Mouse (Mus musculus): ENCODE data around the gene Amigo3.
A peak's percentile ranks its signal among the peaks of the same experiment; 100 is the strongest.

Gene Amigo3

GRCm38 (mm10) chr9:108052411-108052810 lies 548 bp upstream of the Amigo3 start:
- DNase-seq (ENCODE audit: low spot score) = no peak

DNA sequence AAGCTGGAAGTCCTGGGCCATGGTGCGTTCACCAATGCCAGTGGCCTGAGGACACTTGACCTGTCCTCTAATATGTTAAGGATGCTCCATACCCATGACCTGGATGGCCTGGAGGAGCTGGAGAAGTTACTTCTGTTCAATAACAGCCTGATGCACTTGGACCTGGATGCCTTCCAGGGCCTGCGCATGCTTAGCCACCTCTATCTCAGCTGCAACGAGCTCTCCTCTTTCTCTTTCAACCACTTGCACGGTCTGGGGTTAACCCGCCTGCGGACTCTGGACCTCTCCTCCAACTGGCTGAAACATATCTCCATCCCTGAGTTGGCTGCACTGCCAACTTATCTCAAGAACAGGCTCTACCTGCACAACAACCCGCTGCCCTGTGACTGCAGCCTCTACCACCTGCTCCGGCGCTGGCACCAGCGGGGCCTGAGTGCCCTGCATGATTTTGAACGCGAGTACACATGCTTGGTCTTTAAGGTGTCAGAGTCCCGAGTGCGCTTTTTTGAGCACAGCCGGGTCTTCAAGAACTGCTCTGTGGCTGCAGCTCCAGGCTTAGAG lies 786 bp downstream of the Amigo3 start:
- DNase-seq (ENCODE audit: low spot score) = no peak

GRCm38 (mm10) chr9:108054331-108055040 lies 1.5 kb downstream of the Amigo3 start:
- DNase-seq (ENCODE audit: low spot score) = no peak

DNA sequence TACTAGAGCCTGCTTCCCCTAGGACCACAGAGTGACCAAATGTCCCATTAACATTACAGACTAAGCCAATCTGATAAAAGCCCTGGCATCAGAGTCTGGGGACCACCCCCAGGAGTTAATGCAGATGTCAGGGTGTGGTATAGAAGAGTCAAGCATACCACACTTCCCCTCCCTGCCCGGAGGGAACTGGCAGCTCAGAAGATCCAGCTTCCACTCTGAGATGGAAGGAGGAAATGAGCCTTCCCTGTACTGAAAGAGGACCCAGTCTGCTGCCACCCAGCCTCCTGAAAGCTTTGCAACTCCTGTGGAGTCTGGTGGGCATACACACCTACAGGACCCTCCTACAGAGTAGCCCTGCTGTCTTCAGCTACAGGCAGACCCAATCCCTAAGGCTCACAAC lies 2.1 kb downstream of the Amigo3 start:
- no peak for DNase-seq (ENCODE audit: low spot score)

DNA sequence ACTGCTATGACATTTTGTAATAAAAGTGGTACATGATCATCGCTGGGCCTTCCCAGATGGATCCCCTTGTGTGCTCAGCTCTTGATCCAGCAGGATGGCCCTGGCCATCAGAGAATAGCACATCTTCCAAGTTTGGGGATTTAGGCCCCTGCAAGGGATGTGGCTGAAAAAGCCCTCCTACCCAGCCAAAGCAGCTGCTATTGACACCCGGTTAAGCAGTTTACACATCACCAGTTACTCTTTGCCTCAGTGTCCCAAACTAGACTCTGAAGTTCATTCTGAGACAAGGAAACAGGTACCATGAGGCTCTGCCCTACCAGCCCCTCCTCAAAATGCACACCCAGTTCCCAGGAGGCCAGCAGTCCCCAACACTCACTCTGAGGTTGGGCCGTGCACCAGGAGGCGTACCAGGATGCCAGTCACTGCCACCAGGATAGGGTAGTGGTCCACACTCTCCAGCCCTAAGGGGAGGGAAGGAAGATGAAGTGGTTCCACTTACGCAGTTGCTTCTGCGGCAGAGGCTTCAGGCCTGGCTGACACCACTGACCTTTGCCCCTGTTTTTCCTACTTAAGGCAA lies 2.8 kb downstream of the Amigo3 start:
- no peak for DNase-seq (ENCODE audit: low spot score)

GRCm38 (mm10) chr9:108056361-108057261 lies 3.7 kb downstream of the Amigo3 start:
- DNase-seq (ENCODE audit: low spot score) = no peak

DNA sequence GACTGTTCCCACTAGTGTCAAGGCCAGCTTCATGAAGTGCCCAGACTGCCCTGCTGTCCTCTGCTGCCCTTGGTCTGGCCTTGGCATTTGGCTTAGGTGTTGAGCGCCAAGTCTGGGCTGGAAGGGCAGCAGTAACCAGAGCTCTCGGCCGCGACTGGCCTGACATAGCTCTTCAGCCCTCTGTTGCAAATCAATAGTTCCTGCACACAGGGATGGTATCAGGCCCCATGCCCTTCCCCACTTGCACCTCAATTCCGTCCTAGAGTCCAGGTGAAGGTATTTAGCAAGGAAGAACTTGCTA lies 4.3 kb downstream of the Amigo3 start:
- DNase-seq (ENCODE audit: low spot score) = no peak

- no peak for DNase-seq (ENCODE audit: low spot score)
Observed at GRCm38 (mm10) chr9:108058291-108058690, 5.3 kb downstream of the Amigo3 start.

DNA sequence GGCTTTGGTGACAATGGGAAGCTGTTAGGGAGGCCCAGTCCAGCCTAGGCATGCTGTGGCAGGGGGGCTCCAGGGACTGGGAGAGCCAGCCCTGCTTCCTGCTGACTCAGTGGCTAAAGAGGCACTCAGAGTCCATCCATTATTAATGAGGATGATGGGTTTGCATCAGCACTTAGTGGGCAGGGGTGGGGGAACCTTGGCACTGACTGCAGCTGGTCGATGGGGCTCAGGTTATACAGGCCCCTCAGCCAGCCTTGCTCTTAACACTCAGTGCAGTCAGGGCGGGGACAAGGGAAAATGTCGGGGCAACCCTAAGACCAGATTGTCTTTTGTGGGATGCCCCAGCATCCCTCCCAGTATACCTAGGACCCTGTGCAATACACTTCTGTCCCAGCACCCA lies 9.2 kb downstream of the Amigo3 start:
- DNase-seq (ENCODE audit: low spot score) = no peak

DNA sequence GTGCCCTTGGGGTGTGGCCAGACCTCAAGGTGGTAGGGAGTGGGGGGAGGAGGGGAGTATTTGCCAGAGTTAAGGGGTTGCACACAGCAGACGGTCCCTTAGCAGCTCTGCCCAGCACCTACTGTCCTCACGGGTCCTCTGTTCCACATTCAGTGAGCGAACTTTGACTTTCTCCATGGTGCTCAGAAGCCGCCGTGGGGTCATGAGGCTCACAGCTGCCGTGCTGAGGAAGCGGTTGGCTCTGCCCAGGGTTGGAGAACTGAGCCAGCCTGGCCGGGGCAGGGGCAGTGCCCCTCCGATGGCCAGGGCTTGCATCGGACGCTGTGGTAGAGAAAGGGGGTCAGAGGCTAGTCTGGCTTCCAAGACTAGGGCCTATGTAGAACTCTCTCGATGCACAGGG lies 10.4 kb downstream of the Amigo3 start:
- no peak for DNase-seq (ENCODE audit: low spot score)

DNA sequence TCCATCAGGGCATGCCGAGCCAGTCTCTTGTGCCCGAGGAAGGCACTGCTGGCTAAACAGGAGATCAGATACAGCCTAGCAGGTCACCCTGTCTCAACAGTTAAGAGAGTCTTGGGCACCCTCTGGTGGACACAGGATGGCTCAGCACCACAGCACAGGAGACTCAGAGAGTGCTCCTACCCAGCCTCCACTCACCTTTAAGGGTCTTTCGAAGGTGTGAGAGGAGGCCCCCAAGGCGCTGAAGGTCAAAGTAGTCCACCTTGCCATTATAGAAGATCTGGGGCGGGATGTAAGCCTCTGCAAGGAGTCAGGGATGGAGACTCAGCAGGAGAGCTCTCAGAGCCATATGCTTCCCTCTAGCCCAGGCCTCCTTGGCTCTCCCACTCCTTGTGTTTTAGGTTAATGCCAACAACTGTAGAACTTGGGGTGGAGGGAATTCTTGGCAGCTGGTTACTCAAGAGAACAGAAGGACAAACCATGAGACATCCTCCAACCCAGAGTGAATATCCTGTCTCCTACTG lies 12.6 kb downstream of the Amigo3 start:
- DNase-seq (ENCODE audit: low spot score) = peak; percentile 49

DNA sequence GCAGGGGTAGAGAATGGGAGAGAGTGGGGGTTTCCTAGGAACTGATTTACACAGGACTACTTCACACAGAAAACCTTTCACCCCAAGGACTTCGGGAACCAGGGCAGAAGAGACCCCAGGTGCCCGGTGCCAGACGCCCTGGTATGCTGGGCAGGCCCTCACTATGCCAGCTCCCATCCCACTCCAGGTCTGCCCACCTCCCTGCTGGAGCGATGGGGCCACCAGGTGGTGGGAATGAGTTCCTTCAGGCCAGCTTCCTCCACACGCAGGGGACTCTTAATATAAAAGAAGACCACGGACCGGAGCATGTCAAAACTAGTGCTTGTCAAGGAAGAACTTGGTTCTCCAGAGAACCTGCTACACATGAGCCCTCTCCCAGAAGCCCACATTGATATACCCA lies 14.2 kb downstream of the Amigo3 start:
- DNase-seq (ENCODE audit: low spot score) = no peak

DNA sequence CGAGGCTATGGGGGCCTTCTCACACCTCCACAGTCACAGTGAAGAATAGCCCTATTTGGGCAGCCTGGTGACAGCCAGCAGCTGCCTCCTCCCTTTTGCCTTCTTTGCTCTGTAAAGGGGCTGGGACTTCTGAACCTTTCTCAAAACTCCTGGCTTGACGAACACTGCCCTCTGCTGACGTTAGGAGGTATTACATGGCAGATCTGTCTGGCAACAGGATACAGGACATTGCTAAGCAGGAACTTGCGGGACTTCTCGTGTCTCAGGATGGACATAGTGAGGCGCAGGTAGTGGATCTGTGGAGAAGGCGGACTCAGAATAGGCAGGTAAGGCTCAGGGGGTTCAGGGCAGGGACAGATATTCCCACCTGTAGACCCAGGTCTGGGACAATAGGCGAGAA lies 14.9 kb downstream of the Amigo3 start:
- DNase-seq (ENCODE audit: low spot score) = peak; percentile 82

DNA sequence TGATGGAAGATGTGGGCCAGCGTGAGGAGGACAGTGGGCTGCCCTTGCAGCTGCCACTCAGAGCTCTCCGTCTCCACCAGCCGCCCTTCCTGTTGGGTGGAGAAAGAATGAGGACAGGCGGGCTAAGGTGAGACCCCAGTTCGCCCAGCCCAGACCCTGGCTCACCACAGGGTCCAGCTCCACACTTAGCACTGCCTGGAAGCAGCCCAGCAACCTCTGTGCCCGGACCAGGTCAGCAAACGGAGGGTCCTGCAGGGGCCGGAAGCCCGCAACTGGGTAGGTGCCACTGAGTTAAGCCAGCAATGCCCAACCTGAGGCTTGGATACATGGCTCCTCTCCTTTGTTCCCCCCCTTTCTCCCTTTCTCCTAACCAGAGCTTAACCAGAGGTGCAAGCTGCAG lies 16.0 kb downstream of the Amigo3 start:
- DNase-seq (ENCODE audit: low spot score) = no peak

DNA sequence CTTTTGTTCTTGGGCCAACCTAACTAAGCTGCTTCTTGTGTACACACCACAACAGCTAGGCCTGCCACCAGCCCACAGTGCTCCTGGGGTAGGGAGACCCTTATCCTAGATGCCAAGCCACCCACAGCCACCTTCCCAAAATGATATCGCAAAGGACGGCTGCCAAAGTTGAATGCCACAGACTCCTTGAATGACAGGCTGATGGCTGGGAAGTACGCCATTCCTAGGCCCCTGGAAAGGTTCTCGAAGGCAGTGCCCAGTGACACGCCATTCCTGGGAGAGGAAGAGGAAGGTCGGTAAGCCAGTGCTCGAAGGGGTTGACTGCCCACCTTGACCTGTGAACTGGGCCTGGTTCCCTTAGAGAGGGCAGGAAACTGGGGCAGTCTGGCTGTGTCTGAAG lies 16.6 kb downstream of the Amigo3 start:
- DNase-seq (ENCODE audit: low spot score) = no peak

DNA sequence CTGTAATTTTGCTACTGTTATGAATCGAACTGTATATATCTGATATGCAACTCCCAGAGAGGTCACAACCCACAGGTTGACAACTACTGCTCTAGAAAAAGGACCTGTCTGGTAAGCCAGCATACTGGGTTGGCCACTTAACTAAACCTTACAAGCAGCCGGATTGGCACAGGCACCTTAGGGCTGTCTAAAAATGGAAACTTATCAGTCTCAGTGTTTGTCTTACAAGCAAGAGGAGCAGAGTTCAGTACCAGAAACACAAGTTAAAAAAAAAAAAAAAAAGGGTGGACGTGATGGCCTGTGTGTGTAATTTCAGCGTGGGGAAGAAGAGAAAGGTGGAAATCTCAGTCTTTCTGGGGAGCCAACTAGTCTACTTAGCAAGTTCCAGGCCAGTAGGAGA lies 18.8 kb downstream of the Amigo3 start:
- DNase-seq (ENCODE audit: low spot score) = no peak

GRCm38 (mm10) chr9:108072481-108072924 lies 19.5 kb downstream of the Amigo3 start:
- no peak for DNase-seq (ENCODE audit: low spot score)

DNA sequence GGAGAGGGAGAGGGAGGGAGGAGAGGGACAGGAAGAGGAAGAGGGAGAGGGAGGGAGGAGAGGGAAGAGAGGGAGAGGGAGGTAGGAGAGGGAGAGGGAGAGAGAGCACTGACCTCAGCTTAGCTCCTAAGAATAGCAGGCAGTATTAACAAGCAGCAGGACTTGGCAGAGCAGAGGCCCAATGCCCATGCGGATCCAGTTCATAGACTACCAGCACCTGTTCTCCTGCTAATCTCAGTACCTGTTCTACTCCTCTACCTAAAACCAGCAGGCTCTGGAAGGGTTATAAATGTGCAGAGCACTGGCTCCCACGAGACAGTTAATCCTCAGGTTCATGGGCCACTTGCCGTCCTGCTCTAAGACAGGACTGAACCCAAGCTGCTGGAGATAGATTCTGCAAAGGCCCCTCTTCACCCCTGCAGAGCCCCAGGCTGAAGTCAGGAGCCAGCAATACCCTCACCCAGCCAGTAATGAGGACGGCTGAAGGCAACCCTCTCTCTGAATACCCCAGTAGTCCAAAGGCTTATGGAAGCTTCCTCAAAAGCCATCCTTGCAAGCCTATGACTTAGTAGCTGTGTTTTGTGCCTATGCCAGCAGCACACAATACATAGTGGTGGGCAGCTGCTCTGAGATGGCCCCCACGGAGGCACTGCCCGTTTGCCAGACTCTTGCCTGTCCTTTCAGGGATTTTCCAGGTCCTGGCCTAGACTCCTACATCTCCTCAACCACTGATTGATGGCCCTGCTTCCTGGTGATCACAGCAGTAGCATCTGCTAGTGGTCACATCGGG lies 20.4 kb downstream of the Amigo3 start:
- no peak for DNase-seq (ENCODE audit: low spot score)

DNA sequence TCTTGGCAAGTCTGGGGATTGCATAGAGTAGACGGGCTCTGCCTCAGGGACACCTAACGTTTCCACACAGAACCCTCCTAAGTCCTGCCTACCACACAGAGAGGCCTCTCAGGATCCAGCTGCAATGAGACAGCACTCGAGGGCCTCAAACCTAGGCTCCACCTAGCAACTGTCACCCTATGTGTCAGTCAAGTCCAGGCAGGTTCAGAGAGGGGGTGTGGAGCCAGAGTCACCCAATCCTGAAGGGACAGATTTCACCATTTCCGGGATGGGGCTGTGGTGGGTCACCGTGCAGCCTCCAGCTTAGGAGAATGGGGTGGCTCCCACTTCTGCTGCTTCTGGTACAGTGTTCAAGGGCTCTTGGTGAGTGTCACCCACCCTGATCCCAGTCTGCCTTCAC lies 27.2 kb downstream of the Amigo3 start, which contains the start of gene Mst1:
Mst1 (plus strand) TSS at position 269 of the 400 bp plus-strand sequence.
- DNase-seq (ENCODE audit: low spot score) = no peak

DNA sequence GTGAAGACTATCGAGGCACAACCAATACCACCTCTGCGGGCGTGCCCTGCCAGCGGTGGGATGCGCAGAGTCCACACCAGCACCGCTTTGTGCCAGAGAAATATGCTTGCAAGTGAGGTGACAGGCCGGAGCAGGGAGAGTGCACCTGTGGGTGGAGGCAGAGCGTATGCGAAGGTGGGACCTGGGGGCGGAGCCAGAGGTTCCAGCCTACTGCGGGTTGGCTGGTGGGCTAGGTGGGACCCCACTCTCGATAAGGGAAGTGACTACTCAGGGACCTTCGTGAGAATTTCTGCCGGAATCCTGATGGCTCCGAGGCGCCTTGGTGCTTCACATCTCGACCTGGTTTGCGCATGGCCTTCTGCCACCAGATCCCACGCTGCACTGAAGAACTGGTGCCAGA lies 29.6 kb downstream of the Amigo3 start:
- no peak for DNase-seq (ENCODE audit: low spot score)

- no peak for DNase-seq (ENCODE audit: low spot score)
Observed at GRCm38 (mm10) chr9:108082988-108083431, 30.1 kb downstream of the Amigo3 start, which contains the start of gene Rnf123. Gene Rnf123, minus strand, starts transcription at chr9:108083346.

- DNase-seq (ENCODE audit: low spot score) = no peak
Observed at GRCm38 (mm10) chr9:108083561-108083960, 30.6 kb downstream of the Amigo3 start.

Data from lung, postnatal 25 days (tissue).